Mouse (Mus musculus) gastrocnemius, postnatal 4 days (tissue): ENCODE results near the gene Gm17949. TPM values are rescaled to one million over a fixed set of nuclear protein-coding genes. Genes with fewer than 3 reads are reported as not detected.
A peak's percentile ranks its signal among the peaks of the same experiment; 100 is the strongest.

Source experiments
- DNase-seq, 2 experiments: peaks; one replicate each; pipeline ENCODE4 v3.0.0; 2021 to 2022; ENCODE audit warnings: low spot score in 2 of 2, mixed read lengths in 2 of 2
- total RNA-seq, 2 experiments: library from RNA; stranded (reverse); gene quantifications; 2 replicates each; pipeline ENCODE4 v1.2.3; 2021

The Gm17949 gene
- total RNA-seq, 2 experiments from 2014 or later, result not detected

DNA sequence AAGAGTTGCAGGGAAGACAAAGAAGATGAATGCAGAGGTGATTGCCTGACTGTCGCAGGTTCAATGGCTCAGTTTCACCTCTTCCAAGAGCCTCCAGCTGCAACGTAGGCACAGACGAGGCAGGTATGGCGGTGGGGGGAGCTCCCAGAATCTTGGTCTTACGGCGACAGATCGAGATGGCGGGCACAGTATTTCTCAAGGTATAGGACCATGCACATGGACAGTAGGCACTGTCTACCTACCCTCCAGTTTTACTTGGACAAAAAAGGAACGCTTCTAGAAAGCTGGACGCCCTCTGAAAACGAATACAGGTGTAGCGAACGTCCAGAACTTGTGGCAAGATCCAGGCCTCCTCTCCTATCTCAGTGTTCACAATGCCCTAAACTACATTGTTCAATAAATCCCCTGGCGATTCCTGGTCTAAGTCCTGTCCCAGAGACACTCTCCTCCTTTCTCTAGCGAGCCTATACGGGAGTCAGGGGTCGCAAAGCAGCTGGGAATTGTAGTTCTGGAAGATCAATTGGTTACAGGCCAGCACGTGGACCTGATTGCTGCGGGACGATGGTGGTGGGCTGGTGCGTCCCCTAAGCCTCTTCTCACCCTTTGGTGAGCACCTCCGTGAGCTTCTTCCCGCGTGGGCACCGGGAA, 21.7 kb upstream of the Gm17949 start:
- DNase-seq, result peak in 1 of 2 experiments; percentile 41

GRCm38 (mm10) chr17:56990115-56990746, 21.0 kb upstream of the Gm17949 start, which contains the start of gene Clpp:
Gene Clpp, plus strand, starts transcription at chr17:56990305.
- peak; percentile 77 to 90 for DNase-seq

DNA sequence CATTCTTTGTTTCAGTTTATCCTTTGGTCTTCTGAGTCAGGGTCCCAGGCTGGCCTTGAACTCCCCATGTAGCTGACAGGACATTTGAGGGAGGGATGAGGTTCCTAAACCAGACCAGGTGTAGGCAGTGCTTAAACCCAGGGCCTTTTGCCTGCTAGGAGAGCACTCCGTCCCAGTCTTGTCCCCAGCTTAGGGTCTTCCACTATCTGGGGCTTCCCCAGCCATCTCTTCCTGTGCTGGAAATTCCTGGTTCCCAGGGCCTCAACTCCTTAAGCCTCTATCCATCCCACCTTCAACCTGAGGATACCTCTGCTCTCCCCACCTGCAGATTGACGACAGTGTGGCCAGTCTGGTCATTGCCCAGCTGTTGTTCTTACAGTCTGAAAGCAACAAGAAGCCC, 20.3 kb upstream of the Gm17949 start:
- peak in 1 of 2 experiments; percentile 12 for DNase-seq

DNA sequence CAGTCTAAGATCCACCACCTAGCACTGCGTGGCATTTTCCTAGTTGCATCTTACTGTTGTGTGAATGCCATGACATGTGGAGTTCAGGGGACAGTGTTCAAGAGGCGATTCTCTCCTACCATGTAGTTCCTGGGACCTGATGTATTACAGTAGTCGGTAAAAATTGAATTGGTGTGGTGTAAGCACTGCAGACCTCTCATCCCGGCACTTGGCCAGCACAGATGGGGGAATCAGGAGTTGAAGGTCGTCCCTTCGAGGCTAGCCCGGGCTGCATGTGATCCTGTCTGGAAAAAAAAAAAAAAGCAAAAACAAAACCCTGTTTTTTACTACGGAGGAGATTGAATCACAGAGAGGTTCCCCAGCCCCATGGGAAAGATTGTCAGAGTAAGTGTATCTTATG, 16.2 kb upstream of the Gm17949 start:
- no peak for DNase-seq

DNA sequence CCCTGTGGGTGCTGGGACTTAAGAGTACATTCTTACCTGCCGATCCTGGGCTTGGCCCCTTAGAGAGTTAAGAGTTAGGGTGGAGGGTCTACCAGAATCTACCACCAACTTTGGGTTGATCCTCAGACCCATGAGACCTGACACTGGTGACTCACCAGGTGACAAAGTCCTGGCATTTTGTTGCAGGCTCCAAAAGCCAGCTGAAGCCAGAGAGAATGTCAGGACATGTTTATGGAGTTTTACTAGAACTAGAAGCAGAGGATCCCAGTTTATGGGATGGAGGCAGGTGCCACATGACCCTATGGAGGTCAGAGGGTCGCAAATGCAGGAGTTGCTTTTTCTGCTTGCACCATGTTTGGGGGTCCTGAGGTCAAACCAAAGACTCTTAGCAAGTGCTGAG, 14.8 kb upstream of the Gm17949 start:
- DNase-seq, result no peak

GRCm38 (mm10) chr17:56997029-56997667, 14.1 kb upstream of the Gm17949 start, which contains the start of gene Alkbh7:
Gene Alkbh7, plus strand, starts transcription at chr17:56997339.
- peak; percentile 83 to 94 for DNase-seq

DNA sequence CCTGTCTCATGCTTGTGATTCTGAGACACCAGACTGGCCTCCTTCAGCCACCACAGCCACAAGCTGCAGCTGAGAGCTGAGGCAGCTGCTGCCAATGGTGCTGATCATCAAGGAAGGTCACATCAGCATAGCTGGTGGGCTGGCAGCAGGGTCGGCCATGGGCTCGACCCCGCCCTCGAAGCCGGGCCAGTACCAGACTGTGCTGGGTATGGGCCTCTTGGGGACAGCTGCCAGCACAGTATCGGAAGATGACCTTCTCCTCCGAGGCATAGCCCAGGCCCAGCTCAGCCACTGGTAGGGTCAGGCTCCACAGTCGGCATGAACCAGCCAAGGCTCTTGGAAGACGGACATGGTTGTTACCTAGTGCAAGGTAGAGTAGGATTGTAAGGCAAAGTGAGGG, 11.9 kb upstream of the Gm17949 start:
- no peak for DNase-seq

DNA sequence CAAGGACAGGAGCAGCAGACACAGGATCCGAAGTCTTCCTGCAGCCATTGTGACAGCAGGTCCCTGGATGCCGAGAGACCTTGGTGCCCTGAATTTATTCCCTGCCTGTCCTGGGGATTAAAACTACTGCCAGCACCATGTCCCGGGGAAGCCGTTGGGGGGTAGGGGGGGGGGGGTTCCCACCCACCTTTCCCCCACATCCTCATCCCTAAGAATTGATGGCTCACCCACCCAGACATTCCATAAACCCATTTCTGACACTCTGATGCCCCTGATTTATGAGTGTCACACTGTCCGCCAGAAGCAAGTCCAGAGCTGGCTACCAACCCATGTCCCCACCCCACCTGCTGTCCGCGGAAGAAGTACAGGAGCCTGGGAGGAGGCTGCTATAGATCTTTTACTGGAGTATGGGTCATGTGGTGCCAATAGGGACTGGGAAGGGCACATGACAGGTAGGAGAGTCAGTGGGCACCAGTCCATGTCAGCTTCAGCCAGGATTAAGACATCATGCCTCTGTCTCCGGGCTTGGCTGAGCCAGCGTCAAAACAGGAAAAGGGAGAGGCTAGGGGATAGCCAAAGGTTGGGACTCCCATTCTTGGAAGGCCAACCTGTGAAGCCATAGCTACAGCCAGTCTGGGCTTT, 11.2 kb upstream of the Gm17949 start, which contains the start of gene Pspn:
TSS of gene Pspn (minus strand) at position 51 of the 642 bp plus-strand sequence.
- no peak for DNase-seq

DNA sequence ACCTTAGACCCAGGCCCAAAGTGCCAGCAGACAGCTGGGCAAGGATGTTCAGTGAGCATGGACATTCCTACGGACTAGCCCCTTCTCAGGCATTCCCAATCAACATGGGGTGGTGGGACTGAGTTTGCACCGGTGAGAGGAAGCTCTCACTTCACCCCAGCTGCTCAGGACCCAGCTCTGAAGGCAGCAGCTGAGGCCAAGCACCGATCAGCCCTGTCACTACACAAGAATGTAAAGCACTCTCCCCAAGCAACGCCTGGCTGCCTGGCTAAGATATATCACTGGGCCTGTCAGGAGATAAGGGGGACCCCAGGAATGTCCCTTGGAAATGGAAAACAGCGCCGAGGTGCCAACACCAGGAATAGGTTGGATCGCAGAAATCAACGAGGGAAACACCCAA, 10.0 kb upstream of the Gm17949 start:
- DNase-seq, result no peak

- DNase-seq, result no peak
Observed at GRCm38 (mm10) chr17:57003994-57004393, 7.3 kb upstream of the Gm17949 start.

GRCm38 (mm10) chr17:57007137-57007905, 3.9 kb upstream of the Gm17949 start:
- DNase-seq, result no peak

- peak in 1 of 2 experiments; percentile 37 for DNase-seq
Observed at GRCm38 (mm10) chr17:57010911-57011235, 396 bp upstream of the Gm17949 start.

GRCm38 (mm10) chr17:57012245-57012795, 1.1 kb downstream of the Gm17949 start:
- DNase-seq, result no peak

GRCm38 (mm10) chr17:57019693-57020092, 8.4 kb downstream of the Gm17949 start:
- DNase-seq, result no peak

GRCm38 (mm10) chr17:57020960-57021359, 9.7 kb downstream of the Gm17949 start:
- no peak for DNase-seq

DNA sequence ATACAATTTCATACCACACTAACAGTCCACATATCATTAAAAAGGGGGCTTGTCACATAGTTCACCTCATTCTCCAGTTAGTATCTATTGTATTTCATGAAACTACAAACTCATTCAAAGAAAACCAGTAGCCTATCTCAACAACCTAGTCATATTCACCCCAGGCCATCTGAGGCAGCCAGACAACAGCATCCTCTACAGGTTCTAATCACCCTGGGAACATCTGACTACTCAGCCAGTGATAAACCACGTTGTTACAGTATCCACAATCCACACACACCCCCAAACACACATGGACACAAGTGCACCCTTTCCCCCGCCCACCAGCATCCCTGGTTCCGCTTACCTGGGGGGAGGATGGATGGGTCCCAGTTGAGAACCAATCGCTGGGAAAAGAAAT, 16.2 kb downstream of the Gm17949 start:
- DNase-seq, result no peak

DNA sequence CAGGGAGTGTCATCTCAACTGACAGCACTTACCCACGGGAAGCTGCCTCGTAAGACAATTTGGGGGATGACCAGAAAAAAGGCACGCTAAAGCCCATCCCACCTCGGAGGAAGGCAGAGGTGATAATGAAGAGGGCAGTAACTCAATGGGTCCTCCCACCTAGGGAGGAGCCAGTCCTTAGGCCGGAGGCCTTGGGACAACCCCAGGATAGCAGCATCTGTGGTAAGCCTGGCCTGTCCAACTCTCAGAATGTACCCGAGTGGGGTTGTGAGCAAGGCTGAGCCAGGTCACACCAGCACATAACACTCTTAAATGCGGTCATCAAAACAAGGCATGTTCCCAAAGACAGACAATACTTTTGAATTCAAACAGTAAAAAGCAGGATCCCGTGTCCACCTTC, 18.4 kb downstream of the Gm17949 start:
- DNase-seq, result no peak

- peak; percentile 43 to 64 for DNase-seq
Observed at GRCm38 (mm10) chr17:57030931-57031660, 19.8 kb downstream of the Gm17949 start, which contains the start of gene Khsrp. Gene Khsrp, minus strand, starts transcription at chr17:57031522.

DNA sequence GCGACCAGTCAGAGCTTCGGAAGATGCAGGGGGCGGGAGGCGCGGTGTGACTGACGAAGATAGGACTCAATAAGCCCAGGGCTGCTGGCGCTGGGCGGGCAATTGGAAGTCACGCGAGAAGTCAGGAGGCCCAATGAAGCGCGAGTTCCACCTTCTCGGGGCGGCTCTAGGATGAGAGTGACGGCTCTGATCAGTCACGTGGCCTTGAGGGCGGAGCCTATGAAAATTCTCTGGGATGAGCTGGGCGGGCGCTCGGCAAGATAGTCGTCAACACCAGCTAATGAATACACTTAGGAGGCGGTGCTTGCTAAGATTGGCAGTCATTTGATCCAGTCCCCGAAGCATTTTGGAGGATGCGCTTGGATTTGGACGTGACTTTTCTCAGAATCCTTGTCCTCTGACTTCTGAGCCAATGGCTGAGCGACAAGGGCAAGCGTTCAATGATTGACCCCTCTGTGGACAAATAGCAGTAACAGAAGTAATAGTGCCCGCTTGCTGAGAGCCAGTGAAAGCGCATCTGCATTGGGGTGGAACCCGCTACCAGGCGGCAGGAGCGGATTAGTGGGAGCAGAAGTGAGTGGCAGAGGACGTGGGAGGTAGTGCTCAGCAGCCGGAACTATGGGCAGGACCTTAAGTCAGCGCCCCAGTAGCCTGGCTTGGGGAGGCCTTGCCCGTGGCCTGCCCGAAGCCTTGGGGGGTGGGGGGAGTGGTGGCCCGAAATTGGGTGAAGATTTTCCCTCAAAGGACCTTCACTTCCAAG, 20.6 kb downstream of the Gm17949 start:
- peak; percentile 93 to 99 for DNase-seq
